Mouse (Mus musculus) forebrain, embryonic 13.5 days (tissue): ENCODE measurements around the gene Faf2. TPM values are rescaled to one million over a fixed set of nuclear protein-coding genes. Genes with fewer than 3 reads are reported as not detected.

Experiments
- ATAC-seq: fragments of 200-750 bp; cut with Nextera tagmentation; 2 replicates; pipeline ENCODE4 v1.8.0; 2017
- H3K27ac ChIP-seq: fragments of 300-500 bp; sonication (generic); 2 replicates; pipeline ENCODE4 v1.5.1; 2015; ENCODE audit warnings: inconsistent platforms, mild to moderate bottlenecking, moderate library complexity
- H3K27me3 ChIP-seq: fragments of 300-500 bp; sonication (generic); 2 replicates; pipeline ENCODE4 v1.6.1; 2015; ENCODE audit warnings: mild to moderate bottlenecking, inconsistent platforms
- H3K36me3 ChIP-seq: fragments of 300-500 bp; sonication (generic); 2 replicates; pipeline ENCODE4 v1.6.1; 2015; ENCODE audit warnings: mild to moderate bottlenecking, inconsistent platforms; ENCODE audit not compliant: poor library complexity, severe bottlenecking
- H3K4me1 ChIP-seq: fragments of 300-500 bp; sonication (generic); 2 replicates; pipeline ENCODE4 v1.6.1; 2015; ENCODE audit warnings: inconsistent platforms
- H3K4me2 ChIP-seq: fragments of 300-500 bp; sonication (generic); 2 replicates; pipeline ENCODE4 v1.6.1; 2015; ENCODE audit warnings: inconsistent platforms, mild to moderate bottlenecking, moderate library complexity
- H3K4me3 ChIP-seq: fragments of 300-500 bp; sonication (generic); 2 replicates; pipeline ENCODE4 v1.5.1; 2015; ENCODE audit warnings: mild to moderate bottlenecking, inconsistent platforms
- H3K9ac ChIP-seq: fragments of 300-500 bp; sonication (generic); 2 replicates; pipeline ENCODE4 v1.6.1; 2015; ENCODE audit warnings: mild to moderate bottlenecking, inconsistent platforms
- H3K9me3 ChIP-seq: fragments of 300-500 bp; sonication (generic); replicated peaks from 2 replicates; pipeline ENCODE4 v1.6.1; 2016; ENCODE audit warnings: inconsistent platforms
- WGBS: fragments of 180-500 bp; shearing (Covaris S2); methylation state at CpG from one replicate; pipeline ENCODE4 v1.1.7; 2015; 5-methylcytosine and 5-hydroxymethylcytosine counted together
- polyA plus RNA-seq: library from polyadenylated mRNA; unstranded; fragments of >200 nt; fragmentation: Nextera tagmentation; extraction: Ambion mirVana; gene quantifications from 2 replicates; pipeline ENCODE4 v1.2.1, GENCODE M21; 2015

Faf2 gene
- polyA plus RNA-seq, 1 experiment from 2014 or later, result 73.2 TPM

- WGBS, result 55% methylated on average over 5 of the region's 5 CpGs
- peaks cover 86% of the 10 kb centered on the region for H3K36me3 ChIP-seq
- no peak for ATAC-seq
Measured at GRCm38 (mm10) chr13:54660877-54661276, 39.3 kb downstream of the Faf2 start.

GRCm38 (mm10) chr13:54661358-54661757, 39.8 kb downstream of the Faf2 start:
- no peak for ATAC-seq
- H3K4me2 ChIP-seq, result no peak overlapping the region
- H3K9ac ChIP-seq, result no peak overlapping the region
- WGBS, result 81% methylated on average over 12 of the region's 12 CpGs
- no peak overlapping the region for H3K27ac ChIP-seq
- H3K27me3 ChIP-seq, result no peaks in the 10 kb centered on the region
- H3K9me3 ChIP-seq, result no peaks in the 10 kb centered on the region
- peaks cover 81% of the 10 kb centered on the region for H3K36me3 ChIP-seq
- H3K4me1 ChIP-seq, result no peaks in the 10 kb centered on the region
- no peak overlapping the region for H3K4me3 ChIP-seq

More at GRCm38 (mm10) chr13:54660877-54661276, 39.3 kb downstream of the Faf2 start:
- H3K9ac ChIP-seq, result no peak overlapping the region
- no peak overlapping the region for H3K4me2 ChIP-seq
- no peaks in the 10 kb centered on the region for H3K4me1 ChIP-seq
- H3K9me3 ChIP-seq, result no peaks in the 10 kb centered on the region
- H3K27ac ChIP-seq, result no peak overlapping the region
- no peaks in the 10 kb centered on the region for H3K27me3 ChIP-seq
- H3K4me3 ChIP-seq, result no peak overlapping the region

GRCm38 (mm10) chr13:54663999-54664398, 42.4 kb downstream of the Faf2 start:
- H3K9ac ChIP-seq, result no peak overlapping the region
- WGBS, result 88% methylated on average over 4 of the region's 4 CpGs
- no peaks in the 10 kb centered on the region for H3K9me3 ChIP-seq
- peaks cover 63% of the 10 kb centered on the region for H3K36me3 ChIP-seq
- no peaks in the 10 kb centered on the region for H3K4me1 ChIP-seq
- no peak overlapping the region for H3K4me3 ChIP-seq
- no peaks in the 10 kb centered on the region for H3K27me3 ChIP-seq
- H3K4me2 ChIP-seq, result no peak overlapping the region
- no peak for ATAC-seq
- H3K27ac ChIP-seq, result no peak overlapping the region

- Histone ChIP-seq H3K4me3 (no peak overlapping the region), H3K27me3 (no peaks in the 10 kb centered on the region), H3K9me3 (no peaks in the 10 kb centered on the region), H3K27ac (no peak overlapping the region), H3K36me3 (peaks cover 58% of the 10 kb centered on the region), H3K4me1 (no peaks in the 10 kb centered on the region), H3K4me2 (no peak overlapping the region), H3K9ac (no peak overlapping the region)
- WGBS, result 95% methylated on average over 1 of the region's 1 CpGs
- ATAC-seq, result no peak
Measured at GRCm38 (mm10) chr13:54664509-54664908, 42.9 kb downstream of the Faf2 start.

GRCm38 (mm10) chr13:54665062-54665461, 43.5 kb downstream of the Faf2 start:
- Histone ChIP-seq H3K4me2 (no peak overlapping the region), H3K9me3 (no peaks in the 10 kb centered on the region), H3K9ac (no peak overlapping the region), H3K27ac (no peak overlapping the region), H3K27me3 (no peaks in the 10 kb centered on the region), H3K4me1 (no peaks in the 10 kb centered on the region), H3K36me3 (peaks cover 54% of the 10 kb centered on the region), H3K4me3 (no peak overlapping the region)
- ATAC-seq, result no peak
- 95% methylated on average over 7 of the region's 7 CpGs for WGBS

- H3K4me3 ChIP-seq, result no peak overlapping the region
- WGBS, result 79% methylated on average over 2 of the region's 2 CpGs
- peaks cover 9% of the 10 kb centered on the region for H3K36me3 ChIP-seq
- no peak for ATAC-seq
- no peaks in the 10 kb centered on the region for H3K9me3 ChIP-seq
- H3K9ac ChIP-seq, result no peak overlapping the region
- no peak overlapping the region for H3K4me2 ChIP-seq
- no peaks in the 10 kb centered on the region for H3K4me1 ChIP-seq
- H3K27me3 ChIP-seq, result no peaks in the 10 kb centered on the region
- H3K27ac ChIP-seq, result no peak overlapping the region
Measured at GRCm38 (mm10) chr13:54670491-54670890, 48.9 kb downstream of the Faf2 start.

GRCm38 (mm10) chr13:54675895-54676590, 54.5 kb downstream of the Faf2 start:
- no peak for ATAC-seq
- no peaks in the 10 kb centered on the region for H3K4me1 ChIP-seq
- no peak overlapping the region for H3K4me2 ChIP-seq
- H3K27ac ChIP-seq, result no peak overlapping the region
- 68% methylated on average over 11 of the region's 11 CpGs for WGBS
- H3K4me3 ChIP-seq, result no peak overlapping the region
- no peaks in the 10 kb centered on the region for H3K27me3 ChIP-seq
- H3K9ac ChIP-seq, result no peak overlapping the region
- peaks cover 30% of the 10 kb centered on the region for H3K36me3 ChIP-seq
- no peaks in the 10 kb centered on the region for H3K9me3 ChIP-seq

GRCm38 (mm10) chr13:54678263-54678662, 56.7 kb downstream of the Faf2 start:
- Histone ChIP-seq H3K27ac (no peak overlapping the region), H3K4me1 (no peaks in the 10 kb centered on the region), H3K27me3 (no peaks in the 10 kb centered on the region), H3K4me3 (no peak overlapping the region), H3K9ac (no peak overlapping the region), H3K4me2 (no peak overlapping the region), H3K36me3 (peaks cover 52% of the 10 kb centered on the region), H3K9me3 (no peaks in the 10 kb centered on the region)
- no peak for ATAC-seq
- 80% methylated on average over 4 of the region's 4 CpGs for WGBS

- Histone ChIP-seq H3K9ac (no peak overlapping the region), H3K4me1 (peaks cover 16% of the 10 kb centered on the region), H3K27ac (no peak overlapping the region), H3K27me3 (no peaks in the 10 kb centered on the region), H3K9me3 (no peaks in the 10 kb centered on the region), H3K36me3 (peaks cover 71% of the 10 kb centered on the region), H3K4me3 (no peak overlapping the region), H3K4me2 (no peak overlapping the region)
- ATAC-seq, result no peak
- 79% methylated on average over 17 of the region's 17 CpGs for WGBS
Measured at GRCm38 (mm10) chr13:54680184-54680853, 58.7 kb downstream of the Faf2 start.

GRCm38 (mm10) chr13:54681291-54681690, 59.7 kb downstream of the Faf2 start:
- H3K9ac ChIP-seq, result no peak overlapping the region
- H3K4me3 ChIP-seq, result no peak overlapping the region
- no peaks in the 10 kb centered on the region for H3K9me3 ChIP-seq
- 81% methylated on average over 8 of the region's 8 CpGs for WGBS
- H3K36me3 ChIP-seq, result peaks cover 71% of the 10 kb centered on the region
- no peaks in the 10 kb centered on the region for H3K27me3 ChIP-seq
- H3K27ac ChIP-seq, result no peak overlapping the region
- H3K4me1 ChIP-seq, result peaks cover 25% of the 10 kb centered on the region
- ATAC-seq, result no peak
- H3K4me2 ChIP-seq, result no peak overlapping the region

- WGBS, result 85% methylated on average over 3 of the region's 3 CpGs
Measured at GRCm38 (mm10) chr13:54683301-54683700, 61.7 kb downstream of the Faf2 start.

GRCm38 (mm10) chr13:54684140-54684896, 62.7 kb downstream of the Faf2 start:
- Histone ChIP-seq H3K9ac (peak overlapping the region; percentile 100), H3K27ac (no peak overlapping the region; the same call in 1 of the 2 replicates), H3K36me3 (peaks cover 57% of the 10 kb centered on the region)

More at GRCm38 (mm10) chr13:54683301-54683700, 61.7 kb downstream of the Faf2 start:
- H3K27ac ChIP-seq, result no peak overlapping the region
- H3K9ac ChIP-seq, result no peak overlapping the region
- no peaks in the 10 kb centered on the region for H3K9me3 ChIP-seq
- no peaks in the 10 kb centered on the region for H3K27me3 ChIP-seq
- no peak for ATAC-seq
- no peak overlapping the region for H3K4me2 ChIP-seq
- no peak overlapping the region for H3K4me3 ChIP-seq
- peaks cover 30% of the 10 kb centered on the region for H3K4me1 ChIP-seq
- H3K36me3 ChIP-seq, result peaks cover 66% of the 10 kb centered on the region

More at GRCm38 (mm10) chr13:54684140-54684896, 62.7 kb downstream of the Faf2 start:
- 64% methylated on average over 3 of the region's 3 CpGs for WGBS
- H3K9me3 ChIP-seq, result no peaks in the 10 kb centered on the region
- no peaks in the 10 kb centered on the region for H3K27me3 ChIP-seq
- peak overlapping the region; percentile 97 for H3K4me2 ChIP-seq
- ATAC-seq, result no peak
- H3K4me3 ChIP-seq, result peak overlapping the region; percentile 91
- H3K4me1 ChIP-seq, result peaks cover 37% of the 10 kb centered on the region
